Mouse (Mus musculus) ES-Bruce4 (cell line): Measurements from ENCODE around the gene Zyg11b. TPM values are rescaled to one million over a fixed set of nuclear protein-coding genes. Genes with fewer than 3 reads are reported as not detected.

ENCODE experiments used
- H3K27ac ChIP-seq: 2 replicates; pipeline ENCODE4 v1.5.1; 2012; ENCODE audit warnings: low read length, inconsistent platforms; ENCODE audit not compliant: insufficient read depth
- H3K27me3 ChIP-seq: 2 replicates; pipeline ENCODE4 v1.6.1; 2012; ENCODE audit warnings: mild to moderate bottlenecking, low read length, inconsistent platforms; ENCODE audit not compliant: control insufficient read depth, poor library complexity, insufficient read depth, severe bottlenecking
- H3K36me3 ChIP-seq: 2 replicates; pipeline ENCODE4 v1.6.1; 2012; ENCODE audit warnings: inconsistent platforms, mild to moderate bottlenecking, low read length, moderate library complexity; ENCODE audit not compliant: control insufficient read depth, poor library complexity, insufficient read depth, severe bottlenecking
- H3K4me1 ChIP-seq: one replicate; pipeline ENCODE4 v1.8.1; 2011; ENCODE audit warnings: low read length; ENCODE audit not compliant: control insufficient read depth, insufficient read depth
- H3K4me3 ChIP-seq: 2 replicates; pipeline ENCODE4 v1.5.1; 2011; ENCODE audit warnings: low read depth, mild to moderate bottlenecking, low read length
- H3K9ac ChIP-seq: 2 replicates; pipeline ENCODE4 v1.6.1; 2012; ENCODE audit warnings: low read depth, mild to moderate bottlenecking, inconsistent platforms; ENCODE audit not compliant: poor library complexity, severe bottlenecking
- H3K9me3 ChIP-seq: replicated peaks from 2 replicates; pipeline ENCODE4 v1.6.1; 2012; ENCODE audit warnings: mild to moderate bottlenecking, low read length, inconsistent platforms; ENCODE audit not compliant: control insufficient read depth, poor library complexity, insufficient read depth, severe bottlenecking
- CTCF ChIP-seq: IDR thresholded peaks from one replicate; pipeline ENCODE4 v1.8.1; 2011; ENCODE audit warnings: low read depth, low read length
- EP300 ChIP-seq: IDR thresholded peaks from 2 replicates; pipeline ENCODE4 v1.6.1; 2011; ENCODE audit warnings: low read depth, low read length; ENCODE audit not compliant: insufficient read depth
- POLR2A ChIP-seq: IDR thresholded peaks from one replicate; pipeline ENCODE4 v1.8.1; 2011; ENCODE audit warnings: low read length; ENCODE audit not compliant: insufficient read depth
- polyA plus RNA-seq: library from polyadenylated mRNA; stranded (reverse); fragments of >200 nt; gene quantifications from 2 replicates; pipeline ENCODE4 v1.2.4, GENCODE M21; 2011; ENCODE audit warnings: low read depth; ENCODE audit not compliant: missing spikeins, insufficient read depth, insufficient read length

Zyg11b gene
- polyA plus RNA-seq, 1 experiment, result 30.8 TPM

DNA sequence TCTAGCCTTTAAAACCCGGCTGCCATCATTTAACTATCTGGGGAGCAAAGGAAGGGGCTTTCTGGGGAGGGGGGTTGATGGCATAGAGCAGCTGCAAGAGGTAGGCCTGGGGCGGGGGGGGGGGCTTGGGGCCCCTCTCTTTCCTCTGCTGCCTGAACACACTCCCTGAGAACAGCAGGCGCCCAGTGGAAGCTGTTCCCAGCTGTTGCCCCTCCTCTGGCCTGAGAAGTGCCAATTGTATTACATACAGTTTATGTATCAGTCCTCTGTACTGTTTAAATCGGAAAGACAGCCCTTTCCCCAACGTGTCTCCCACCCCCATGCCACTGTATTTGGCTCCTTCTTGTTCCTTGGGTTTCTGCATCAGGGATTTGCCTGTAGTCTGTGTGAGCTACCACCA lies 44.9 kb upstream of the Zyg11b start:
- peaks cover 6% of the 10 kb centered on the region for H3K4me1 ChIP-seq
- H3K4me3 ChIP-seq, result no peak overlapping the region
- H3K36me3 ChIP-seq, result no peaks in the 10 kb centered on the region
- no peak overlapping the region for H3K9ac ChIP-seq
- no peak for TF ChIP-seq CTCF
- TF ChIP-seq EP300, result no peak
- no peak for TF ChIP-seq POLR2A
- no peaks in the 10 kb centered on the region for H3K27me3 ChIP-seq
- H3K9me3 ChIP-seq, result no peaks in the 10 kb centered on the region
- H3K27ac ChIP-seq, result no peak overlapping the region

- no peaks in the 10 kb centered on the region for H3K9me3 ChIP-seq
- no peaks in the 10 kb centered on the region for H3K36me3 ChIP-seq
- H3K4me3 ChIP-seq, result no peak overlapping the region
- TF ChIP-seq EP300 (no peak), POLR2A (no peak), CTCF (no peak)
- peaks cover 5% of the 10 kb centered on the region for H3K4me1 ChIP-seq
- H3K9ac ChIP-seq, result no peak overlapping the region
- H3K27me3 ChIP-seq, result no peaks in the 10 kb centered on the region
- no peak overlapping the region for H3K27ac ChIP-seq
These were observed 43.8 kb upstream of the Zyg11b start for GRCm38 (mm10) chr4:108344631-108345083.

- TF ChIP-seq POLR2A (no peak), CTCF (peak; percentile 27), EP300 (no peak)
These were observed 38.4 kb upstream of the Zyg11b start for GRCm38 (mm10) chr4:108339277-108339690.

DNA sequence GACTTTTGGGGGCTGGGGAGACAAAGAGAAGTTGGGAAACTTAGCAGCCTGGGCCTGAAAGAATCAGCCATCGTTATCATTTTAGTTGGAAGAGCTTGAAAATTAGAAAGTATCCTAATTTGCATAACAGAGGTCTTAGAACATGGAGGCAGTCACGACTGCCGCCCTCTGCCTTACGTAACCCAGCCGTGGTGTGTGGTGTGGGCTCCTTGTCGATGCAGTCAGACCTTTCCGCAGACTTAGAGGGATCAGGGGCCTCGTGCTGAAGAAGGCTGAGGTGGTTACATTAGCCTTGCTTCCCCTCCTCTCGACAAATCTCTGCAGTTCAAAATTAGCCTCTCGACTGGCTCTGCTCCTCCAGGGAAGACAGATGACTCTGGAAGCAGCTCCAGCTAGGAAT lies 37.9 kb upstream of the Zyg11b start:
- H3K4me3 ChIP-seq, result no peak overlapping the region
- H3K27me3 ChIP-seq, result no peaks in the 10 kb centered on the region
- H3K9me3 ChIP-seq, result no peaks in the 10 kb centered on the region
- peak overlapping the region; percentile 77 for H3K27ac ChIP-seq
- H3K9ac ChIP-seq, result no peak overlapping the region
- TF ChIP-seq EP300 (no peak), CTCF (no peak), POLR2A (no peak)
- H3K4me1 ChIP-seq, result no peaks in the 10 kb centered on the region
- peaks cover 10% of the 10 kb centered on the region for H3K36me3 ChIP-seq

More at GRCm38 (mm10) chr4:108339277-108339690, 38.4 kb upstream of the Zyg11b start:
- Histone ChIP-seq H3K27ac (peak overlapping the region; percentile 77), H3K9ac (no peak overlapping the region), H3K27me3 (no peaks in the 10 kb centered on the region), H3K4me1 (no peaks in the 10 kb centered on the region), H3K4me3 (no peak overlapping the region), H3K9me3 (no peaks in the 10 kb centered on the region), H3K36me3 (peaks cover 10% of the 10 kb centered on the region)

GRCm38 (mm10) chr4:108338321-108338733 lies 37.4 kb upstream of the Zyg11b start:
- Histone ChIP-seq H3K27me3 (no peaks in the 10 kb centered on the region), H3K27ac (peak overlapping the region; percentile 77), H3K4me1 (no peaks in the 10 kb centered on the region), H3K4me3 (no peak overlapping the region), H3K9ac (no peak overlapping the region), H3K9me3 (no peaks in the 10 kb centered on the region), H3K36me3 (peaks cover 11% of the 10 kb centered on the region)
- TF ChIP-seq POLR2A, result no peak
- TF ChIP-seq EP300, result no peak
- no peak for TF ChIP-seq CTCF

- H3K27ac ChIP-seq, result peak overlapping the region; percentile 77
- H3K4me3 ChIP-seq, result no peak overlapping the region
- no peaks in the 10 kb centered on the region for H3K27me3 ChIP-seq
These were observed 36.9 kb upstream of the Zyg11b start for GRCm38 (mm10) chr4:108337817-108338216.

More at GRCm38 (mm10) chr4:108337817-108338216, 36.9 kb upstream of the Zyg11b start:
- Histone ChIP-seq H3K36me3 (peaks cover 14% of the 10 kb centered on the region), H3K9me3 (no peaks in the 10 kb centered on the region), H3K9ac (no peak overlapping the region), H3K4me1 (no peaks in the 10 kb centered on the region)
- TF ChIP-seq CTCF, result no peak
- no peak for TF ChIP-seq POLR2A
- no peak for TF ChIP-seq EP300
